Mouse (Mus musculus) hindbrain, embryonic 13.5 days (tissue): Measurements from ENCODE around the gene Naa35. TPM values are rescaled to one million over a fixed set of nuclear protein-coding genes. Genes with fewer than 3 reads are reported as not detected.

Experiments
- ATAC-seq: fragments of 200-750 bp; cut with Nextera tagmentation; 2 replicates; pipeline ENCODE4 v1.8.0; 2017; ENCODE audit warnings: moderate TSS enrichment; ENCODE audit not compliant: low FRiP score
- H3K27ac ChIP-seq: fragments of 300-500 bp; sonication (generic); 2 replicates; pipeline ENCODE4 v1.5.1; 2015; ENCODE audit warnings: inconsistent platforms, mild to moderate bottlenecking, moderate library complexity
- H3K27me3 ChIP-seq: fragments of 300-500 bp; sonication (generic); 2 replicates; pipeline ENCODE4 v1.6.1; 2015; ENCODE audit warnings: mild to moderate bottlenecking, inconsistent platforms
- H3K36me3 ChIP-seq: fragments of 300-500 bp; sonication (generic); 2 replicates; pipeline ENCODE4 v1.6.1; 2015; ENCODE audit warnings: mild to moderate bottlenecking, inconsistent platforms
- H3K4me1 ChIP-seq: fragments of 300-500 bp; sonication (generic); replicated peaks from 2 replicates; pipeline ENCODE4 v1.6.1; 2015; ENCODE audit warnings: inconsistent platforms
- H3K4me2 ChIP-seq: fragments of 300-500 bp; sonication (generic); 2 replicates; pipeline ENCODE4 v1.6.1; 2015; ENCODE audit warnings: inconsistent platforms, mild to moderate bottlenecking, moderate library complexity
- H3K4me3 ChIP-seq: fragments of 300-500 bp; sonication (generic); 2 replicates; pipeline ENCODE4 v1.5.1; 2015; ENCODE audit warnings: mild to moderate bottlenecking, inconsistent platforms
- H3K9ac ChIP-seq: fragments of 300-500 bp; sonication (generic); 2 replicates; pipeline ENCODE4 v1.6.1; 2015; ENCODE audit warnings: mild to moderate bottlenecking, inconsistent platforms
- H3K9me3 ChIP-seq: fragments of 300-500 bp; sonication (generic); 2 replicates; pipeline ENCODE4 v1.6.1; 2016; ENCODE audit warnings: inconsistent platforms
- WGBS: fragments of 180-500 bp; shearing (Covaris S2); methylation state at CpG from one replicate; pipeline ENCODE4 v1.1.7; 2015; 5-methylcytosine and 5-hydroxymethylcytosine counted together
- polyA plus RNA-seq: library from polyadenylated mRNA; unstranded; fragments of >200 nt; fragmentation: Nextera tagmentation; extraction: Ambion mirVana; gene quantifications from 2 replicates; pipeline ENCODE4 v1.2.1, GENCODE M21; 2015

Gene Naa35
- polyA plus RNA-seq, 1 experiment from 2014 or later, result 156 TPM

- no peak overlapping the region for H3K4me2 ChIP-seq
- ATAC-seq, result no peak
- H3K4me3 ChIP-seq, result no peak overlapping the region
- no peak overlapping the region; the same call in 1 of the 2 replicates for H3K9ac ChIP-seq
- H3K27me3 ChIP-seq, result no peaks in the 10 kb centered on the region
- H3K9me3 ChIP-seq, result no peaks in the 10 kb centered on the region
- H3K36me3 ChIP-seq, result peaks cover 66% of the 10 kb centered on the region
- peaks cover 6% of the 10 kb centered on the region for H3K4me1 ChIP-seq
- 58% methylated on average over 11 of the region's 11 CpGs for WGBS
- no peak overlapping the region for H3K27ac ChIP-seq
Measured at GRCm38 (mm10) chr13:59646674-59647244, 61.7 kb downstream of the Naa35 start.

DNA sequence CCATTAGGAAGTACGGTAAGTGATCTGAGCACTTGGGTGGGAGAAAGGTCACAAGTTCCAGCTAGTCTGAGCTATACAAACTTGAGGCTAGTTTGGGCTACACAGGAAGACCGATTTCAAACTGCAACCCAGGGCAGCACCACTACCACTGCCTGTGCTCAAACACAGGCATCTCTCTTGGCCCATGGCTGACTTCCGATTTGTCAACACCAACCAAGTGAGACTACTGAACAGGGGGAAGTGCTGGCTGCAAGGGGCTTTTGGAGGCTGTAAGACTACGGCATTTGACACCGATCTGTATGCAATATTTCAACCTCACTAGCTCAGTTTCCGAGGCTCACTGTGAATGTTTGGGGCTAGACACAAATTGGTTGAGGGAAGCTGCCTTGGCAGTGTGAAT is 62.4 kb downstream of the Naa35 start:
- Histone ChIP-seq H3K4me3 (no peak overlapping the region), H3K9me3 (no peaks in the 10 kb centered on the region), H3K27ac (no peak overlapping the region), H3K36me3 (peaks cover 60% of the 10 kb centered on the region), H3K4me2 (no peak overlapping the region), H3K4me1 (peaks cover 12% of the 10 kb centered on the region), H3K9ac (no peak overlapping the region), H3K27me3 (no peaks in the 10 kb centered on the region)
- ATAC-seq, result no peak
- WGBS, result 91% methylated on average over 6 of the region's 6 CpGs

DNA sequence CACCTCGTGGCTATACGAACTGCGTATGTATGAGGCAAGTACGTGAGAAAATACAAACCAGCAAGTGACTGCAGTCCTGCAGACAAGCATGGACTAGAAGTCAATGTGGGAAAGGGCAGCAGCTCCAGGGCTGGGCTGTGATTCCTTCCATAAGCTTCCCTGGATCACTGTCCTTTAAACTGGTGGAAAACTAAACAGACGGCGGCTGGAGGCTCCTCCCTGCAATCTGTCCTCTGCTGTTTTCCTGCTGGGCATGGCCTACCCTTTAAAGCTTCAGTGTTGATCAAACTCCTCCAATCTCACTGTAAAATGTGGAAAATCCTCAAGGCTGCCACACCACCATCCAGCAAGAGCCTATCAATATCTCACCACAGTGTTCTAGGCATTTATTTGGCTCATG is 63.5 kb downstream of the Naa35 start:
- no peaks in the 10 kb centered on the region for H3K9me3 ChIP-seq
- H3K27ac ChIP-seq, result no peak overlapping the region
- no peaks in the 10 kb centered on the region for H3K27me3 ChIP-seq
- H3K4me3 ChIP-seq, result no peak overlapping the region
- H3K4me1 ChIP-seq, result peaks cover 23% of the 10 kb centered on the region
- WGBS, result 92% methylated on average over 6 of the region's 6 CpGs
- no peak overlapping the region for H3K4me2 ChIP-seq
- H3K9ac ChIP-seq, result no peak overlapping the region
- peaks cover 57% of the 10 kb centered on the region for H3K36me3 ChIP-seq
- ATAC-seq, result no peak

DNA sequence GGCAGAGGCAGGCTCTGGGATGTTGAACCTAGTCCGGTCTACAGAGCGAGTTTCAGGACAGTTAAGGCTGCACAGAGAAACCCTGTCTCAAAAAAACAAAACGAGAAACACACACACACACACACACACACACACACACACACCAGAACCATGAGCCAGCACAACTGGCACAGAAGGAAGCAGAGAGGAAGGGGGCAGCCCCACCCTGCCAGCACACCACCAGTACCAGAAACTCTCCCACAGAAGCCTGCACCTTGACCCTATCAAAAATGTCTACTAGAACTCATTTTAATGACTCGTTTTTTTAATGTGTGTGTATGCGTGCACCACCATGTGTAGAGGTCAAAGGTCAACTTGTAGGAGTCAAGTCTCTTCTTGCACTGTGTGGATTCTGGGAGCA is 64.7 kb downstream of the Naa35 start:
- H3K4me1 ChIP-seq, result peaks cover 29% of the 10 kb centered on the region
- peaks cover 60% of the 10 kb centered on the region for H3K36me3 ChIP-seq
- no peak for ATAC-seq
- 79% methylated on average over 5 of the region's 5 CpGs for WGBS
- no peak overlapping the region for H3K27ac ChIP-seq
- no peak overlapping the region for H3K9ac ChIP-seq
- no peak overlapping the region for H3K4me3 ChIP-seq
- no peaks in the 10 kb centered on the region for H3K27me3 ChIP-seq
- no peaks in the 10 kb centered on the region for H3K9me3 ChIP-seq
- H3K4me2 ChIP-seq, result no peak overlapping the region

- Histone ChIP-seq H3K4me2 (no peak overlapping the region), H3K9me3 (no peaks in the 10 kb centered on the region), H3K4me1 (peaks cover 41% of the 10 kb centered on the region), H3K4me3 (no peak overlapping the region), H3K27me3 (no peaks in the 10 kb centered on the region), H3K36me3 (peaks cover 34% of the 10 kb centered on the region), H3K9ac (0 out of 2 replicates have a peak overlapping the region, but pooled peaks have one; percentile 19), H3K27ac (peak overlapping the region; percentile 60)
- 23% methylated on average over 5 of the region's 5 CpGs for WGBS
- peak; percentile 19; the same call in 1 of the 2 replicates for ATAC-seq
Measured at GRCm38 (mm10) chr13:59652651-59653050, 67.6 kb downstream of the Naa35 start.

DNA sequence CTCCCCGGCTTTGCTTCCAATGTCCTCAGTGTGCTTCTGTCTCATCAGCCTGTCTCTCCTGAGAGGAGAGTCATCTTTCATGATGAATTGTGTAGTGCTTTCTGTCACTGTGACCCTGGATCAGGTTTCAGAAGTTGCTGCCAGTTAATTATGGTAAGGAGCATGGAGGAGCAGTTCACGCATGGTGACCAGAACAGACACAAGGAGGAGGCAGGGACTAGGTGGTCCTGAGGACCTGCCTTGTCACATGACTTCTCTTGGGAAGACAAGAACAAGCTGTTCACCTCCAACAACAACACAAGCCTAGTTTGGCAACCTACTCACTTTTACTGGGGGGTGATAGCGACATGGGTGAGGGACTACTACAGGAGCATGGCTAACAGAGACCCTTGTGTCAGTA is 68.1 kb downstream of the Naa35 start:
- 51% methylated on average over 3 of the region's 3 CpGs for WGBS
- no peak for ATAC-seq
- H3K4me3 ChIP-seq, result no peak overlapping the region
- H3K36me3 ChIP-seq, result peaks cover 33% of the 10 kb centered on the region
- no peaks in the 10 kb centered on the region for H3K27me3 ChIP-seq
- peaks cover 41% of the 10 kb centered on the region for H3K4me1 ChIP-seq
- no peaks in the 10 kb centered on the region for H3K9me3 ChIP-seq
- H3K27ac ChIP-seq, result peak overlapping the region; percentile 60
- H3K4me2 ChIP-seq, result no peak overlapping the region
- H3K9ac ChIP-seq, result 0 out of 2 replicates have a peak overlapping the region, but pooled peaks have one; percentile 13

GRCm38 (mm10) chr13:59654465-59654864 is 69.4 kb downstream of the Naa35 start:
- Histone ChIP-seq H3K4me2 (no peak overlapping the region), H3K27me3 (no peaks in the 10 kb centered on the region), H3K9ac (no peak overlapping the region), H3K36me3 (peaks cover 29% of the 10 kb centered on the region), H3K4me3 (no peak overlapping the region), H3K9me3 (no peaks in the 10 kb centered on the region), H3K27ac (no peak overlapping the region), H3K4me1 (peaks cover 41% of the 10 kb centered on the region)
- WGBS, result 95% methylated on average over 5 of the region's 5 CpGs
- no peak for ATAC-seq

DNA sequence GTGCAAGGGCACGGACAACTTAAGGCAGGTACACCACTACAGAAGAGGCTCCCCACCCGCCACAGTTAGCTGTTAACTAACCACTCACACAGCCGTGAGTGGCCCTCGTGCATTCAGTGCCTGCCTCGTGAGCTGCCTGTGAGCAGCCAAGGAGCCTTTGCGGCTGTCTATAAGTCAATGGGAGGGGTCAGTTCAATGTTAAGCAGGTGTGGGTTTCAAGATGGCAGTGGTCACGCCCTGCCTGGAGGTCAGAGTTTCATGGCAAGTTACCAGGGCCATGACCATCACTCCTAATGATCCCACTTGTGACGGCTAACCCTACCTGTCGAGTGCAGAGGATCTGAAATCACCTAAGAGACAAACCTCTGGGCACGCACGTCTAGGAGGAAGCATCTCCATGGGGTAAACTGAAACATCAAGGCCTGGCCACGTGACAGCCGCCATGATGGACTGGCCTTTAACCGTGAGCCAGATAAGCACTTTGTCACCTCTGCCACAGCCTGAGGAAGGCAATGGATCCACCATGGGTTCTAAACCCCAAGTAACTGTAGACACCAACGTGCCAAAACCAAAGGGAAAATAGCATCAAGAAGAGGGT is 70.8 kb downstream of the Naa35 start:
- Histone ChIP-seq H3K4me3 (no peak overlapping the region), H3K4me2 (no peak overlapping the region), H3K9me3 (no peaks in the 10 kb centered on the region), H3K27me3 (no peaks in the 10 kb centered on the region), H3K27ac (no peak overlapping the region), H3K9ac (no peak overlapping the region), H3K4me1 (peaks cover 37% of the 10 kb centered on the region), H3K36me3 (peaks cover 24% of the 10 kb centered on the region)
- no peak for ATAC-seq
- 90% methylated on average over 15 of the region's 15 CpGs for WGBS

DNA sequence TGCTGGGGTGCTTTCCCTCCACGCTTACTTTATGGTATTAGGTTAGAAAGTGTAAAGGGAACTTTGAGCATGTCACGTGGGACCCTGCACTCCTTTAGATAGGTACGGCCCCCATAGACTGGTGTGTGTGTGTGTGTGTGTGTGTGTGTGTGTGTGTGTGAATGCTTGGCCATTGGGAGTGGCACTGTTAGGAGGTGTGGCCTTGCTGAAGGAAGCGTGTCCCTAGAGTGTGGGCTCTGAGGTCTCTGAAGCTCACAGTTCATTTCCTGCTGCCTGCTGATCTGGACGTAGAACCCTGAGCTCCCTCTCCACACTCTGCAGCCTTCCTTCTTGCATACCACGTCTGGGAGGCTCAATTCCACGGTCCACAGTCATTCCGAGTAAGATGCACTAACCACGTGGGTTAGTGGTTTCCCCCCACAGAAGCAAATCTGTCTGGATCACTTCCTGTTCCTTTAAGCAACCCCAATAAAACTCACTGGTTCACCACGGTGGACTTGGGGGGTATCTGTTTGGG is 71.3 kb downstream of the Naa35 start:
- no peak overlapping the region for H3K4me3 ChIP-seq
- H3K27ac ChIP-seq, result peak overlapping the region; percentile 75
- H3K9me3 ChIP-seq, result no peaks in the 10 kb centered on the region
- no peak for ATAC-seq
- WGBS, result 55% methylated on average over 10 of the region's 10 CpGs
- H3K36me3 ChIP-seq, result peaks cover 25% of the 10 kb centered on the region
- no peak overlapping the region for H3K9ac ChIP-seq
- peaks cover 35% of the 10 kb centered on the region for H3K4me1 ChIP-seq
- H3K27me3 ChIP-seq, result no peaks in the 10 kb centered on the region
- H3K4me2 ChIP-seq, result no peak overlapping the region

GRCm38 (mm10) chr13:59656975-59657388 is 71.9 kb downstream of the Naa35 start:
- no peak for ATAC-seq
- peaks cover 31% of the 10 kb centered on the region for H3K36me3 ChIP-seq

DNA sequence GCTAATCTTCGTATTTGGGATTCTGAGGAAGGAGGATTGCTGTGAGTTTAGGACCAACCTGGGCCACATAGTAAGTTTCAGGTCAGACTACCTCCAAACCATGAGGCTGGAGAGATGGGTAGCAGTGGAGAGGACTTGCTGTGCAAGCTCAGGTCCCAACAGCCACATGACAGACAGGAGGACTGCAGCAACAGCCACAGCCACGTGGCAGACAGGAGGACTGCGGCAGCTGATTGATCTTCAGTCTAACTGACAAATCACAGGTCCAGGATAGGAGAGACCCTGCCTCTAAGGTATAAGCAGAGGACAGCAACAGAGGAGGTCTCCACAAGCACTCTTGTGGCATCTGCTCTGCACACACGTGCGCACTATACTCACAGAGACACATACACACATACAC is 72.7 kb downstream of the Naa35 start:
- peaks cover 26% of the 10 kb centered on the region for H3K4me1 ChIP-seq
- peak overlapping the region; percentile 23; the same call in 1 of the 2 replicates for H3K27ac ChIP-seq
- no peak overlapping the region for H3K4me3 ChIP-seq
- 74% methylated on average over 5 of the region's 5 CpGs for WGBS
- ATAC-seq, result no peak
- H3K9me3 ChIP-seq, result no peaks in the 10 kb centered on the region
- no peak overlapping the region for H3K9ac ChIP-seq
- H3K36me3 ChIP-seq, result peaks cover 37% of the 10 kb centered on the region
- H3K27me3 ChIP-seq, result no peaks in the 10 kb centered on the region
- no peak overlapping the region for H3K4me2 ChIP-seq

More at GRCm38 (mm10) chr13:59656975-59657388, 71.9 kb downstream of the Naa35 start:
- peak overlapping the region; percentile 75 for H3K27ac ChIP-seq
- WGBS, result 13% methylated on average over 4 of the region's 4 CpGs
- no peaks in the 10 kb centered on the region for H3K27me3 ChIP-seq
- H3K4me2 ChIP-seq, result no peak overlapping the region
- peaks cover 34% of the 10 kb centered on the region for H3K4me1 ChIP-seq
- H3K4me3 ChIP-seq, result no peak overlapping the region
- no peaks in the 10 kb centered on the region for H3K9me3 ChIP-seq
- no peak overlapping the region for H3K9ac ChIP-seq

DNA sequence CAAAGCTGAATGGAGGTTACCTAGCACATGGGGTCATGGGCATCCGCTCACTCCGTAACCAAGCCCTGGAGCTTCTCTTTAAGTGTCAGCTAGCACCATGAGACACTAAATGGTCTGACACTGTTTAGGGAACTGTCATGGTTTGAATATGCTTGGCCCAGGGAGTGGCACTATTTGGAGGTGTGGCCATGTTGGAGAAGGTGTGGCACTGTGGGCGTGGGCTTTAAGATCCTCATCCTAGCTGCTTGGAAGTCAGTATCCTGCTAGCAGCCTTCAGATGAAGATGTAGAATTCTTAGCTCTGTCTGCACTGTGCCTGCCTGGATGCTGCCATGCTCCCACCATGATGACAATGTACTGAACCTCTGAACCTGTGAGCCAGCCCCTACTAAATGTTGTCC is 75.3 kb downstream of the Naa35 start:
- Histone ChIP-seq H3K4me1 (peaks cover 12% of the 10 kb centered on the region), H3K4me2 (no peak overlapping the region), H3K27ac (no peak overlapping the region), H3K9ac (no peak overlapping the region), H3K4me3 (no peak overlapping the region), H3K36me3 (peaks cover 55% of the 10 kb centered on the region), H3K27me3 (no peaks in the 10 kb centered on the region), H3K9me3 (no peaks in the 10 kb centered on the region)
- WGBS, result 97% methylated on average over 3 of the region's 3 CpGs
- no peak for ATAC-seq

- Histone ChIP-seq H3K4me1 (peaks cover 11% of the 10 kb centered on the region), H3K9ac (no peak overlapping the region), H3K4me2 (no peak overlapping the region), H3K9me3 (no peaks in the 10 kb centered on the region), H3K27ac (no peak overlapping the region), H3K27me3 (no peaks in the 10 kb centered on the region), H3K36me3 (peaks cover 56% of the 10 kb centered on the region), H3K4me3 (no peak overlapping the region)
- WGBS, result 91% methylated on average over 8 of the region's 8 CpGs
- ATAC-seq, result no peak
Measured at GRCm38 (mm10) chr13:59661387-59661786, 76.3 kb downstream of the Naa35 start.
